Mouse (Mus musculus): ENCODE measurements around the gene Olfr1339.

Olfr1339 gene

DNA sequence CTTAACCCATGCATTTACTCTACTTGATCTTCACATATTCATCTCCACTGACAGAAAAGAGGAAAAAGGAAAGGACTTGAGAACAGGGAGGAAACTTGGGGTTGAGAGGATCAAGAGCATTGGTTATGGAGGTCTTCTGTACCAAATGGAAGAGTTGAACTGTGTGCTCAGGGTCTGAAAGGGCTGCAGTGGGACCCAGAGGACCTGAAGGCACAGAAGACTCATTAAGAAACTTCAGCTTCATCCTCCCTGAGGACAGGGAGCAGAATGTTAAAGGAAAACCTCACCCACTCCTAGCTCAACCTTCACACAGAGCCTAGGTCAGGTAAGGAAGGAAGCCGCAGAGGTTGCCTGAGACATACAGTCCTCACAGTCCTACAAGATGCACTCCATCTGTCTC is at the start of gene Olfr1339:
Gene Olfr1339, plus strand, starts transcription at position 301 of the 400 bp plus-strand sequence.
- no peak for DNase-seq (ENCODE audit: low spot score in 2 of 2)

DNA sequence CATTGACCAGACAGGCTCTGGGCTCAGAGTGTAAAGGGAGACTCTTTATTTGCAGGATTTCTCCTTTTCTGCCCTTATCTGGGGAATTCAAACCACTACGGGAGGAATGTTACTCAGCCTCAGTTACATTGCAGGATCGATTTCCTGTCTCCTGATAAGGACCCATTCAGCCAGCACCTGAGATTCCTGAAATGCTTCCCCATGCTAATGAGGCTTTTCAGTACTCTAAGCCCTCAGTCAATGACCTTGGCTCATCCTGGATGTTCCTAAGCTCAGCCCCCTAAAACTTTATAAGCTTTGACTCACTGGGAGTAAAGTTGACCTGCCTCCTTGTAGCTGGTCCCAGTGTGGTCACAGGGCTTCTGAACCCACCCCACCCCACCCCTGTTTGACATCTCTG is 44.9 kb upstream of the Olfr1339 start:
- DNase-seq (ENCODE audit: low spot score in 2 of 2) = no peak

DNA sequence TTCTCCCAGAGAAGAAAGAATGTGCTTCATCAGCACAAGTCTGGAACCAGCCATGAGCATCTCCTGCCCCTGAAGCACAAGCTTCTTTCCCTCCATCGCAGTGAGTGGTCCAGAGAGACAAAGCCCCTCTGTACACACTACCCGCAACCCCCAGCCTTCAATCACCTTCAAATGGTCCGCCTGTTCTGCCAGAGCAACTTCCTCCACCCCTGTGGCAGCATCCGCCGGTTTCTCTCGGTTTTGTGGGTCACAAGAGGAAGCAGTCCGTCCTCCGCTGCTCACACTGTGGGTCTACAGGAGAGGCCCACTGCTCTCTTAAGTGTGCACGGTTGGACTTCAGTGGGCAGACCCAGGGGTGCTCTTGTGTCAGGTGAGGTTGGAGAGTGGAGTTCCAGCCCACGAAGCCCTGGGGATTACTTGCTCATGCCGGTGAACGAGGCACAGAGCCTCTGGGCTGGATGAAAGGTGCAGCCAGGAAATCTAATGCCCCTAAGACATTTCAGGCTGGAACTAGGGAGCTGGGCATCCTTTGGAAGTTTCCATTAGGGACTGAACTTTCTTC is 39.5 kb upstream of the Olfr1339 start, which contains the start of gene Olfr1342:
Gene Olfr1342, minus strand, starts transcription at position 345 of the 562 bp plus-strand sequence.
- DNase-seq (ENCODE audit: low spot score in 2 of 2) = no peak

DNA sequence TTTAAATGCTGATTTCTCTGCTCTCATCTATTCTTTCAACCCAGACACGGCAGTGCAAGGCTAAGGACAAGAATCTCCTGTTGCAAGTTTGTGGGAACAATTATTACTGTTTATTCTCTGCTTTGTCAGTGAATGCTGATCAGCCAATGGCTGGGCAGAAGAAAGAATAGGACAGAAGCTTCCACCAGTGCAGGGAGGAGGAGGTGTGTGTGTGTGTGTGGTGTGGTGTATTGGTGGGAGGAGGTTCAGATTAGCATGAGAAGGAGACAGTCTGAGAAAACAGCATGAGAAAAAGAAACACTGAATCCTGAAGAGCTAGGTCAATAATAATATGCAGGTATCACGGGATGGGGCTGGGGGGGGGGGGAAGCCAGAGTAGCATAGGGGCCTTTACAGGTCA is 38.2 kb upstream of the Olfr1339 start:
- DNase-seq (ENCODE audit: low spot score in 2 of 2) = no peak

DNA sequence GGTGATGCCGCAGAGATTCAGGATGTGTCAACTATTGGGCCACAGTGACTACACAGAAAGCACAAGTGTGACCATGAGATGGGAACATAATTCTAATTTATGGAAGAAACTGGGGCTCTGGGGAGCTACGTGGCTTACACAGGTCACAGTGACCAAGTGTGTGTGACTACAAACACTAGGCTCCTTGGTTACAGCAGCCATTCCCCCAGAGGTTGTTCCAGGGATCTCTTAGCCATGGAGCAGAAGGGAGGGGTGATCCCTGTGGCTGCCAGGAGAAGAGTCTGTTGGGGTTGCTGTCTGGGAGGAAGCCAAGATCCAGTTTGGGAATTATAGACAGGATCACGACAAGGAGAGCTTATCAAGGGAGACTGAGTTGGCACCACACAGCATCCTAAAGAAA is 28.8 kb upstream of the Olfr1339 start, which contains the start of gene Olfr1341:
Gene Olfr1341, plus strand, starts transcription at position 301 of the 400 bp plus-strand sequence.
- DNase-seq (ENCODE audit: low spot score in 2 of 2) = no peak

DNA sequence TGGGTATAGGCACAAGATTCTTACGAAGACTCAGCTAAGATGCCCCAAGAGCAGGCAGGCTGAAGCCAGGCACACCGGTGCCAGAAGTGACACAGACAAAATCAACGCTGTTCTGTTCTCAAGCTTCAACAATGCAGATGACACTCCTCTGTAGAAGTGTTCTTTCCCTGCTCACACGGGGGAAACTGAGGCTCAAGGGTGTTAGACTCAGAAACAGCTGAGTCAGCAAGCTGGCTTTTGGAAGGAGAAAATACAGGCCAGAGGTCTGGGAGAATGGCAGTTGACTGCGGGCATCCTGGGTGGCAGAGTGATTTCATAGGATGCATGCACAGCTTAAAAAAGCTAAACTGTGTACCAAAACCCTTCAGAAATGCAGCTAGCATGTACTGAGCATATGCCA is 23.9 kb upstream of the Olfr1339 start:
- DNase-seq (ENCODE audit: low spot score in 2 of 2) = no peak

DNA sequence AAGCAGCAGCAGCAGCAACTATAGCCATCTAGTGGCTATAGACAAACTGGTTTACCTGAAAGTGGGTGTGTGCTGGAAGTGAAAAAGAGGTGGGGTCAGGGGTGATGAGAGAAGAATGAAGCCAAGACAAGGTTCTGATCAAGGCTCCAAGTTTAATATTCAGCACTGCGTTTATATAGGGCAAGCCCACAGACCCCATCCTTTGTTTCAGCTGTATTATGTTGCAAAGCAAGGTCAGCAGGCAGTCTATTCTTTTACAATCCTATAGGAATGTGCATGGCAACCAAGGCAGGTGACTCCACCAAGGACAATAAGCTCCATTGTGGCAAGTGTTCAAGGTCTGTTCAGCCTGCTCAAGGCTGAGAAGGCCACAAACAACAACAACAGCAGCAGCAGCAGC is 20.3 kb upstream of the Olfr1339 start:
- no peak for DNase-seq (ENCODE audit: low spot score in 2 of 2)

DNA sequence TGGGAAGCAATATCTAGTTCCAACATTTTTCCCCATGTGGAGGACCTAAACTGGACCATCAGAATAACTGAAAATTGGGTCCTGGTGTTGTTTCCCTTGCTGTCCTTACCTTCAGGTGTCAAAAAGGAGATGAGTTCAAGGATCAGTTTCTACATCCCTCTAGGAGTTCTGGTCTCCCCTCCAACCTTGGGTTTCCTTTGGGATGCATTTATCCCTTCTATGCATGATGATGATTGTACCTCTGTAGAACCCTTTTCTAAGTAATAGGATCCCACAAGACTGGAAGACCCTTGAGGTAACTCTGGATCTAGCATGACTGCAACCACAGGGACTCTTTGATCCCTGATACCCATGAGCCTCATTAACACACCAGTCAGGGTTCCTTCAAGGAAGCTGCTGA is 12.1 kb upstream of the Olfr1339 start, which contains the start of gene Olfr1340:
Gene Olfr1340, plus strand, starts transcription at position 301 of the 400 bp plus-strand sequence.
- no peak for DNase-seq (ENCODE audit: low spot score in 2 of 2)

DNA sequence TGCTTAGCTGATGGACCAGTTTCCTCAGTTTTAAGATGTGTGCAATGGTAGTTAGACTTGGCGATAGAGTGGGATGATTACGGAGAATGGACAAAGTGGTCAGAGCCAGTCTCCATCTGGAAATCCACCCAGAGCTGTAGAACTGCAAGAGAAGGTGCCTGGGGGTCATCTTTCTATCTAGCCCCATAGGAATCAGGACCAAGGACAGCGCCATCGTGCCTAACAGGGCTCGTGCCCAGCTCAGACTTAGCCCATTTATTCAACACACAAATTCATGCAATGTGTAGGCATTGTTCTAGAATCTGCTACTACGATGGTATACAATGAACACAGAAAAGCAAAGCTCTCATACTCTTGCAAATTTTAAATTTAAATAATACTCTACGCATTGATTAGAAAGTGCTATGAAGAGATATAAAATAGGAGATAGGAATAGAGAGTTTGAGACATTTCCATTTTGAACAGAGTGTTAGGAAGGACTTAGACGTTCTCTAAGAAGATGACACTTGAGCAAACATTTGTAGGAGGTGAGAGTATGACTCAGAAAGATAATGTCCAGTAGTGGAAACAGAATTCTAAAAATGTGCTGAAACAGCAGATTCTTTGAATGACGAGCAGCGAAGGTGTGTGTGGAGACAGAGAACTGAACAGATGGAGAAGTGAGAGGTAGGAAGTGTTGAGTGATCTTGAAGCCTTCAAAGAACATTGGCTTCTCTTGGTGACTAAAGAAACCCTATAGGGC is 10.1 kb upstream of the Olfr1339 start:
- no peak for DNase-seq (ENCODE audit: low spot score in 2 of 2)

DNA sequence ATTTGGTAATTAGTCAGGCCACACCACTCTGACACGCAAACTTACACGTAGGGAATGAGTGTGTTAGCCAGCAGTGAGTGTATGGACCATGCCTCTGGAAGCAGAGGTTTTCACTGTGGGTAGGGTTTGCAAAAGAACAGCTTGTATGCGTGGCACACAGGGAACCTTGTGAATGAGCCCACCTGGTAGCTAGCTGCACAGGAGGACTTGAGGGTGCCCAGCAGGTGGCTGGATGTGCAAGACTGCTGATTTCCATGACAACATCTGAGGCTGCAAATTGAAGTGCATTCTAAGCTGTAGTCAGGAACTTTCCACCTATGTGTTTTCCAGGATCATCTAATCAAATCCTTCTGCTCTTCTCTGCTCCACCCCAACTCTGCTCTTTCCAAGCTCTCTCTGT is 7.6 kb downstream of the Olfr1339 start:
- DNase-seq (ENCODE audit: low spot score in 2 of 2) = no peak

DNA sequence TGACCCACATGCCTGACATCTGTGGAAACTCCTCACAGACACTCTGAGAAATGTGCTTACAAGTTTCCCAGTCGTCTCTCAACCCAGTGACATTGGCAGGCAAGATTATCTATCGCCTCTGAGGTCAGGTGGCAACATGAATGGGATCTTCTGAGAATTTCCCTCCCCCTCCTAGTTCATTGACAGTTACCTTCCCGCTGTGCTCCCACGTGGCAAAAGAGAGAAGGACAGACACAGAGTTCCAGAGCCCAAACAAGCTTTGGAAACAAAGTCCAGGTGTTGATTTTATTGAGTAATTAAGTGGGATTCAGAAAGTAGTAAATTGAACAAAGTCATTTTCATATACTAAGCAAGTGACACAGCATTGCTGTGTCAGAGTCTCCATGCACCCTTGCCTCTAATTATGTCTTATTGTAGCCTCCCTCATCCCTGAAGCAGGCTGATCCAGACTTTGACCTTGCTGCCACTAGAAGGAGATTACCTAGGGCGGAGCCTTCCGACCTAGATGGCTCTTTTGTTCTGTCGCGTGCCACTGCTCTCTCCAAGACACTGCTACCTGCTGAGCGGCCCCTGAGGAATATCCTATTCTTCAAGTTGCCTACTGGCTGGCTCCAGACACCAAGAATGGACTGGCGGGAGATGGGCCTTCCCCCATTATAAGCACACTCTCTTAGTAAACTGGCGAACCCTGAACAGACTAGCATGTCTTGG is 9.2 kb downstream of the Olfr1339 start:
- DNase-seq (ENCODE audit: low spot score in 2 of 2) = no peak

DNA sequence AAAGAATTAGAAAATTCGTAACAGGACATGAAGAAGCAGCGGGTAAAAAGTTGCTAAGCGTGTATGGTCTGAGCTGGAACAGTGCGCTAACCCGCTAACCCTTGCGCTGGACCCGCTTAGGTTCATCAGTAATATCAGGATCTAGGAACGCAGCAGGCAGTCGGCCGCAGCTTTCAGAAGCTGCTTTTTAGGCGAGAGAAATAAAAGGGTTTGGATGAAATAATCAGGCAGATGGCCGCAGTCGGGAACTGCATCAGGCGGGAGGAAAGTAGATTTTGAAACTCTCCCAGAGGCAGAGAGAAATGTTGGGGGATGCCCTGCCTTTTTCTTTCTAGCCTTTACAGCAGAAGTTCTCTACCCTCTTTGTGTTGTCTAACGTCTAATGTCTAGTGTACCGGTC is 9.9 kb downstream of the Olfr1339 start:
- no peak for DNase-seq (ENCODE audit: low spot score in 2 of 2)

DNA sequence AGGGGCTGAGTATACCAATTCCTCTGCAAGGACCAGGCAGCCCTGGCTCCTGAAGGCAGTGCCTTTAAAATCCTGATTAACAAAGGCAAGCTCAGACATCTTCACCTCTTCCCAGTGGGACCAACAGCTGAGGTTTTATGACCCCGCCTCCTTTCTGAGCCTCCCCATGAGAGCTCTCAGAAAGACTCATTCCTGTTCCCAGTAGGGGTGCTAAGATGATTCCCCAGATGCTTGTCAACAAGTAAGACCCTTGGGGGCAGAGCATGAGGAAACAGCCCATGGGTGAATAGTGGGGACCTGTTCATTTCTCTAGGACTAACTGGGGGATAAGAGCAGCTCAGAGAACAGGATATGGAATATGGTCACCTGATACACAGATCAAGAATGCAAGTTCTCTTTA is 26.7 kb downstream of the Olfr1339 start, which contains the start of gene Olfr1338:
Gene Olfr1338, minus strand, starts transcription at position 101 of the 400 bp plus-strand sequence.
- DNase-seq (ENCODE audit: low spot score in 2 of 2) = no peak

DNA sequence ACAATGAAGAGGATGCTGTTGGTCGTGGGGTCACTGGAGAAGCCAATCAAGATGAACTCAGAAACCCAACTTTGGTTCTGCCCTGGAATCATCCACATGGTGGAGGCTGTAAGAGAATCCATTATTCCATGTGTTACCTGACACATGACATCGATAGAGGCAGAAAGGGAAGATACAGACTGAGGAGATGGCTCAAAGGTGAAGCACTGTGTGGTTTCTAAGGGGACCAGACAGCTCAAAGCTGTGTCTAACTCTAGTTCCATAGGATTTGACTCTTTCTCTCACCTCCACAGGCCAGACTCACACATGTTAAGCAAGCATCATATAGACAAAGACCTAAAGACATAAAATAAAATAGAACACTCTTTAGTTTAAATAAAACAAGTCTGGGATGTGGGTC is 50.5 kb downstream of the Olfr1339 start, which contains the start of gene Olfr1337:
Gene Olfr1337, minus strand, starts transcription at position 101 of the 400 bp plus-strand sequence.
- DNase-seq (ENCODE audit: low spot score in 2 of 2) = no peak
